Mouse (Mus musculus) CH12.LX (cell line): ENCODE results near the gene Irf2bp2. TPM values are rescaled to one million over a fixed set of nuclear protein-coding genes. Genes with fewer than 3 reads are reported as not detected.

Experiments used
- DNase-seq: peaks from one replicate; pipeline ENCODE4 v3.0.0-alpha.2; 2013; ENCODE audit errors: extremely low read depth
- H3K27ac ChIP-seq: 2 replicates; pipeline ENCODE4 v1.5.1; 2012; ENCODE audit warnings: low read depth, mild to moderate bottlenecking, control low read depth, moderate library complexity; ENCODE audit not compliant: insufficient read depth
- H3K27me3 ChIP-seq: replicated peaks from 2 replicates; pipeline ENCODE3; 2012; ENCODE audit warnings: inconsistent platforms
- H3K36me3 ChIP-seq, 2 experiments: replicated peaks in 1 of 2; 2 replicates each; pipeline versions ENCODE3 to v1.6.1; 2012; ENCODE audit warnings: inconsistent platforms in 1 of 2, low read length in 1 of 2, mild to moderate bottlenecking in 1 of 2, mixed read lengths in 1 of 2, moderate library complexity in 1 of 2; ENCODE audit not compliant: control insufficient read depth in 1 of 2, insufficient read depth in 1 of 2
- H3K4me1 ChIP-seq, 2 experiments: 2 replicates each; pipeline ENCODE4 v1.6.1; 2012; ENCODE audit warnings: inconsistent platforms in 1 of 2, moderate library complexity in 1 of 2; ENCODE audit not compliant: insufficient read depth in 2 of 2, control insufficient read depth in 1 of 2
- H3K4me2 ChIP-seq: 2 replicates; pipeline ENCODE4 v1.6.1; 2012; ENCODE audit warnings: low read depth, mild to moderate bottlenecking, control low read depth; ENCODE audit not compliant: poor library complexity, insufficient read depth, severe bottlenecking
- H3K4me3 ChIP-seq, 3 experiments: fragments of 150-350 bp in 1 of 3; sonication (generic) in 1 of 3; replicated peaks in 1 of 3; 2 replicates each; pipeline versions ENCODE3 to v1.5.1; 2011 to 2012; ENCODE audit warnings: low read depth in 2 of 3, low read length in 2 of 3, mild to moderate bottlenecking in 2 of 3, moderate library complexity in 2 of 3, control low read depth in 1 of 3, improper control_type of control experiment in 1 of 3, inconsistent platforms in 1 of 3, mixed read lengths in 1 of 3; ENCODE audit not compliant: poor library complexity in 1 of 3
- H3K79me2 ChIP-seq: replicated peaks from 2 replicates; pipeline ENCODE4 v1.6.1; 2012; ENCODE audit warnings: mild to moderate bottlenecking, moderate library complexity; ENCODE audit not compliant: control insufficient read depth, poor library complexity, insufficient read depth, severe bottlenecking; ENCODE audit errors: extremely low read depth
- H3K9ac ChIP-seq: 2 replicates; pipeline ENCODE4 v1.6.1; 2012; ENCODE audit warnings: low read depth, mild to moderate bottlenecking, control low read depth, moderate library complexity; ENCODE audit not compliant: insufficient read depth
- H3K9me3 ChIP-seq: replicated peaks from 2 replicates; pipeline ENCODE3; 2012; ENCODE audit warnings: low read length, inconsistent platforms, mixed read lengths
- BHLHE40 ChIP-seq: IDR thresholded peaks from 2 replicates; pipeline ENCODE4 v1.6.1; 2011; ENCODE audit warnings: mild to moderate bottlenecking, low read depth, low read length, improper control_type of control experiment
- ELF1 ChIP-seq: IDR thresholded peaks from 2 replicates; pipeline ENCODE4 v1.6.1; 2014; ENCODE audit warnings: low read depth, mild to moderate bottlenecking, inconsistent platforms, low read length, improper control_type of control experiment
- ETS1 ChIP-seq: conservative IDR thresholded peaks from 2 replicates; pipeline ENCODE4 v1.6.1; 2012; ENCODE audit warnings: low read depth, mild to moderate bottlenecking, inconsistent platforms, low read length, improper control_type of control experiment, moderate library complexity
- IRF4 ChIP-seq: IDR thresholded peaks from 2 replicates; pipeline ENCODE4 v1.6.1; 2014; ENCODE audit warnings: low read depth, mild to moderate bottlenecking, inconsistent platforms, low read length, improper control_type of control experiment
- MAX ChIP-seq: IDR thresholded peaks from 2 replicates; pipeline ENCODE4 v1.6.1; 2011; ENCODE audit warnings: low read length, improper control_type of control experiment
- MEF2A ChIP-seq: IDR thresholded peaks from 2 replicates; pipeline ENCODE4 v1.6.1; 2014; ENCODE audit warnings: low read depth, mild to moderate bottlenecking, inconsistent platforms, low read length, improper control_type of control experiment, borderline replicate concordance
- MXI1 ChIP-seq: IDR thresholded peaks from 2 replicates; pipeline ENCODE4 v1.6.1; 2011; ENCODE audit warnings: mild to moderate bottlenecking, low read depth, low read length, improper control_type of control experiment
- MYC ChIP-seq: IDR thresholded peaks from 2 replicates; pipeline ENCODE4 v1.6.1; 2011; ENCODE audit warnings: low read depth, mild to moderate bottlenecking, improper control_type of control experiment, low read length
- NELFE ChIP-seq: IDR thresholded peaks from 2 replicates; pipeline ENCODE4 v1.6.1; 2011; ENCODE audit warnings: low read depth, low read length, improper control_type of control experiment
- NRF1 ChIP-seq: IDR thresholded peaks from 2 replicates; pipeline ENCODE4 v1.6.1; 2014; ENCODE audit warnings: low read depth, mild to moderate bottlenecking, inconsistent platforms, low read length, improper control_type of control experiment, moderate library complexity
- PAX5 ChIP-seq: IDR thresholded peaks from 2 replicates; pipeline ENCODE4 v1.6.1; 2012; ENCODE audit warnings: low read length, inconsistent platforms, mixed read lengths
- POLR2A ChIP-seq: IDR thresholded peaks from 2 replicates; pipeline ENCODE4 v1.6.1; 2011; ENCODE audit warnings: low read depth, mild to moderate bottlenecking, improper control_type of control experiment, low read length
- RAD21 ChIP-seq: IDR thresholded peaks from 2 replicates; pipeline ENCODE4 v1.6.1; 2011; ENCODE audit warnings: low read depth, mild to moderate bottlenecking, low read length, improper control_type of control experiment, moderate library complexity
- SIN3A ChIP-seq: IDR thresholded peaks from 2 replicates; pipeline ENCODE4 v1.6.1; 2012; ENCODE audit warnings: low read length, improper control_type of control experiment, inconsistent platforms
- TCF12 ChIP-seq: IDR thresholded peaks from 2 replicates; pipeline ENCODE4 v1.6.1; 2014; ENCODE audit warnings: low read depth, mild to moderate bottlenecking, inconsistent platforms, low read length, improper control_type of control experiment
- USF1 ChIP-seq: IDR thresholded peaks from 2 replicates; pipeline ENCODE4 v1.6.1; 2014; ENCODE audit warnings: low read depth, mild to moderate bottlenecking, inconsistent platforms, low read length, improper control_type of control experiment
- dilution Hi-C: fragments of 300-500 bp; cut with MboI; formaldehyde crosslinking; loops from 2 replicates; pipeline ENCODE4 v1.14.3; 2020; ENCODE audit warnings: low sequenced_read_pairs; ENCODE audit not compliant: extremely low pct_unique_long_range_greater_than_20kb, extremely low pct_ligation_motif_present
- in situ Hi-C: fragments of 300-500 bp; cut with MboI; formaldehyde crosslinking; loops from 3 replicates; pipeline ENCODE4 v1.14.3; 2019; ENCODE audit warnings: low sequenced_read_pairs, low pct_ligation_motif_present, low pct_unique_long_range_greater_than_20kb, mixed read lengths
- polyA plus RNA-seq: library from polyadenylated mRNA; unstranded; fragments of >175 nt; gene quantifications from 2 replicates; pipeline ENCODE4 v1.2.1, GENCODE M21; 2012; ENCODE audit warnings: low read depth; ENCODE audit not compliant: insufficient read length
- total RNA-seq, 2 experiments: library from RNA; depleted of rRNA; stranded (reverse); fragments of 300-350 nt in 1 of 2; fragments of >200 nt in 1 of 2; gene quantifications; 2 replicates each; pipeline ENCODE4 v1.2.3; 2012 to 2014

Gene Irf2bp2
- total and polyA plus RNA-seq, 3 experiments: 19.9 to 31.2 (median 28.6) TPM

DNA sequence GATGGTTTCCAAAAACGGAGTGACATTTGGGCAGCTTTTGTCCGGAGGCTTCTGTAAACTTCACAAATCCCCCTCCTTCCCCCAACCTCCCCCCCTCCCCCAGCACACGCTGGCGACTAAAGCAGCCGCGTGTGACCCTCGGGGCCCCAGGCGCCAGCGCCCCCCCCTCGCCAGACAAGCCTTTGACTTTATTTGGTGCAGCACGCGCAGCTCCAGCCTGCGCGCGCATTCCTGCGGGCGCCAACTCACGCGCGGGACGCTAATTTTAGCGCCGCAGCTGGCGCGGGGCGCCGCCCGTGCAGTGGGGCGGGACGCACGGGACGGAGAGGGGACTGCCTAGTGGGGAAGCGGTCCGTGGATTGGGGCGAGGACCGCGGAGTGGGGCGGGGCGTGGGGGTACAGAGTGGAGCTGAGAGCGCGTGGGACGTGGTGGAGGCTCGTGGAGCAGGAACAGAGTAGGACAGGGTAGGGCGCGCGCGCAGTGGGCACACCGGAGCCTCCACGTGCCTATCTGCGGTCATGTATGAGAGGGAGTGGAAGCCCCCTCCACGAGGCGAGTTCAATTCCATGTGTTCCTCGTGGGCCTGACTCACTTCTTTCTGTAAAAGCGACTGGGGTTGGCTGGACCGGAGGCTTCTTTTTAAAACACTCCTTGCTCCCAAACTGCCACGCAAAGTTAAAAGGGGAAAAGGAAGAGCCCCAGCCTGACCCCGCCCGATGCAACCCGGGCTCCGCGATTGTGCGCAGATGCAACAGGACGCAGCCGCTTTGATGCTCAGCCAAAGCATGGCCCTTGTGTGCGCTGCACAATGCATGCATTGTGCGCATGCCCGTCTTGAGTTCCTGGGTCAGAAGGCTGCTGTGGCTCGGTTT is 9.6 kb downstream of the Irf2bp2 start:
- Histone ChIP-seq H3K9ac (peak overlapping the region; percentile 50; the same call in 1 of the 2 replicates), H3K9me3 (peaks cover 15% of the 10 kb centered on the region), H3K4me3 (peak overlapping the region in 2 of 3 experiments; percentile 27 to 65), H3K27ac (peak overlapping the region; percentile 53), H3K4me2 (peak overlapping the region; percentile 82), H3K4me1 (peaks cover 20 to 57% of the 10 kb centered on the region in 2 experiments), H3K36me3 (peaks cover 10 to 45% of the 10 kb centered on the region in 2 experiments), H3K79me2 (peaks cover 35% of the 10 kb centered on the region), H3K27me3 (no peaks in the 10 kb centered on the region)
- TF ChIP-seq RAD21 (no peak), NRF1 (peak; percentile 90), USF1 (no peak), PAX5 (no peak), MYC (peak; percentile 91), ELF1 (peak; percentile 49; the same call in 1 of the 2 replicates), MEF2A (peak; percentile 75), NELFE (0 out of 2 replicates have a peak, but pooled peaks have one; percentile 16), BHLHE40 (peak; percentile 96), POLR2A (peak; percentile 56), ETS1 (peak; percentile 61), MXI1 (peak; percentile 56; the same call in 1 of the 2 replicates), MAX (peak; percentile 67), TCF12 (0 out of 2 replicates have a peak, but pooled peaks have one; percentile 33), IRF4 (0 out of 2 replicates have a peak, but pooled peaks have one; percentile 5)
- dilution Hi-C loops (no loop called here), in situ Hi-C loops (loop anchor here (5.0 kb wide), 1 partner anchor 87 kb away; no protein-coding TSS in a partner anchor)
- no peak for DNase-seq

DNA sequence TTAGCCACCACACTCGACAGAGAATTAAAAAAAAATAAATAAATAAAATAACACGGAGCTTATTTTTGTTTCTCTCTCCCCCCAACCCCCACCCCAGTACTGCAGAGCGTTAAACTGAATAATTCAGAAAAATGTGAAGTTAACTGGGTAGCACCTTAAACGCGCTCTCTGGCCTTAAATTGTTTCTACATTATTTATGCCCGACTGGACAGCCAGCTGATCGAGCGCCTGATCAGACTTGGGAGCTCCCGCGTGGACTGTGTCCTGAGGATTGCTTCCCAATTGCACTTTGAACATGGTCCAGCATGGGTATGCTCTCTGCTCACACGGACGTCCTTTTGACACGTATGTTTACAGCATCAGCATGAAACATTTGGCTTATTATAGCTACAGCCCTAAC is 10.3 kb downstream of the Irf2bp2 start:
- TF ChIP-seq SIN3A (peak; percentile 42; the same call in 1 of the 2 replicates), ETS1 (0 out of 2 replicates have a peak, but pooled peaks have one; percentile 15), MXI1 (peak; percentile 14; the same call in 1 of the 2 replicates), ELF1 (no peak)
- no peak for DNase-seq
- in situ Hi-C loops (loop anchor here (5.0 kb wide), 1 partner anchor 86 kb away; no protein-coding TSS in a partner anchor), dilution Hi-C loops (no loop called here)
- no peaks in the 10 kb centered on the region for H3K27me3 ChIP-seq
- H3K4me3 ChIP-seq: no peak overlapping the region
- no peak overlapping the region; the same call in 1 of the 2 replicates for H3K9ac ChIP-seq
- peaks cover 10 to 38% of the 10 kb centered on the region in 2 experiments for H3K36me3 ChIP-seq
- H3K27ac ChIP-seq: no peak overlapping the region
- H3K79me2 ChIP-seq: peaks cover 29% of the 10 kb centered on the region
- H3K9me3 ChIP-seq: peaks cover 15% of the 10 kb centered on the region
- peak overlapping the region; percentile 82 for H3K4me2 ChIP-seq
- peaks cover 20 to 57% of the 10 kb centered on the region in 2 experiments for H3K4me1 ChIP-seq
